18 mouse cellular contexts compared by ENCODE assay signal in genomic region chr8:77561441-77561840, GRCm38 (mm10).
"Had no signal": no experiment of that assay in that cellular context is flagged by ENCODE, and none has a peak within 500 bp of the region (broad histone marks: within the 10 kb centered on the region; RNA-seq: fewer than 3 reads in every experiment).

No protein-coding gene starts in this region.

- DNase-seq: gastrocnemius, postnatal 14 days; gastrocnemius, postnatal 36 days; heart, adult 11 months; heart, adult 2 months; heart, postnatal 14 days; heart, postnatal 36 days; kidney, adult 11 months; kidney, adult 2 months; kidney, adult 9 months; kidney, postnatal 14 days; kidney, postnatal 36 days; layer of hippocampus, adult 9-11 months; layer of hippocampus, postnatal 36 days; liver; liver, embryonic 13.5 days; liver, postnatal 0 days had no signal

- ATAC-seq: hindbrain, postnatal 0 days; intestine, embryonic 16.5 days; liver, postnatal 0 days had no signal
